Mouse (Mus musculus) kidney, embryonic 16.5 days (tissue): ENCODE measurements around the gene Fbxl18. TPM values are rescaled to one million over a fixed set of nuclear protein-coding genes. Genes with fewer than 3 reads are reported as not detected.
"Not testable (repeated sequence)": the region's sequence is repeated elsewhere in the genome, so short reads cannot be mapped to it uniquely, and the experiment has no call there.

Experiments used
- ATAC-seq: fragments of 200-750 bp; cut with Nextera tagmentation; 2 replicates; pipeline ENCODE4 v1.8.0; 2017; ENCODE audit warnings: moderate TSS enrichment; ENCODE audit not compliant: low FRiP score, low TSS enrichment
- H3K27ac ChIP-seq: fragments of 300-500 bp; sonication (generic); 2 replicates; pipeline ENCODE4 v1.5.1; 2014; ENCODE audit warnings: low read length
- H3K27me3 ChIP-seq: fragments of 300-500 bp; sonication (generic); 2 replicates; pipeline ENCODE4 v1.6.1; 2014; ENCODE audit warnings: low read length, control low read depth, mixed read lengths; ENCODE audit not compliant: insufficient read depth
- H3K36me3 ChIP-seq: fragments of 300-500 bp; sonication (generic); 2 replicates; pipeline ENCODE4 v1.6.1; 2014; ENCODE audit warnings: low read length, control low read depth, mixed read lengths; ENCODE audit not compliant: insufficient read depth
- H3K4me1 ChIP-seq: fragments of 300-500 bp; sonication (generic); 2 replicates; pipeline ENCODE4 v1.6.1; 2014; ENCODE audit warnings: low read length, control low read depth, mixed read lengths; ENCODE audit not compliant: insufficient read depth
- H3K4me2 ChIP-seq: fragments of 300-500 bp; sonication (generic); replicated peaks from 2 replicates; pipeline ENCODE4 v1.6.1; 2014; ENCODE audit warnings: low read depth, low read length
- H3K4me3 ChIP-seq: fragments of 300-500 bp; sonication (generic); 2 replicates; pipeline ENCODE4 v1.5.1; 2014; ENCODE audit warnings: mild to moderate bottlenecking, low read length
- H3K9ac ChIP-seq: fragments of 300-500 bp; sonication (generic); replicated peaks from 2 replicates; pipeline ENCODE4 v1.6.1; 2014; ENCODE audit warnings: low read length
- H3K9me3 ChIP-seq: fragments of 300-500 bp; sonication (generic); 2 replicates; pipeline ENCODE4 v1.6.1; 2016; ENCODE audit warnings: low read length, control low read depth
- WGBS: fragments of 180-500 bp; shearing (Covaris S2); extraction: QIAGEN DNeasy Blood & Tissue Kit; methylation state at CpG from one replicate; pipeline ENCODE4 v1.1.7; 2014; 5-methylcytosine and 5-hydroxymethylcytosine counted together
- polyA plus RNA-seq: library from polyadenylated mRNA; unstranded; fragments of >200 nt; fragmentation: Nextera tagmentation; extraction: Ambion mirVana; gene quantifications from 2 replicates; pipeline ENCODE4 v1.2.1, GENCODE M21; 2015

The Fbxl18 gene
- polyA plus RNA-seq, 1 experiment from 2014 or later = 14.0 TPM

DNA sequence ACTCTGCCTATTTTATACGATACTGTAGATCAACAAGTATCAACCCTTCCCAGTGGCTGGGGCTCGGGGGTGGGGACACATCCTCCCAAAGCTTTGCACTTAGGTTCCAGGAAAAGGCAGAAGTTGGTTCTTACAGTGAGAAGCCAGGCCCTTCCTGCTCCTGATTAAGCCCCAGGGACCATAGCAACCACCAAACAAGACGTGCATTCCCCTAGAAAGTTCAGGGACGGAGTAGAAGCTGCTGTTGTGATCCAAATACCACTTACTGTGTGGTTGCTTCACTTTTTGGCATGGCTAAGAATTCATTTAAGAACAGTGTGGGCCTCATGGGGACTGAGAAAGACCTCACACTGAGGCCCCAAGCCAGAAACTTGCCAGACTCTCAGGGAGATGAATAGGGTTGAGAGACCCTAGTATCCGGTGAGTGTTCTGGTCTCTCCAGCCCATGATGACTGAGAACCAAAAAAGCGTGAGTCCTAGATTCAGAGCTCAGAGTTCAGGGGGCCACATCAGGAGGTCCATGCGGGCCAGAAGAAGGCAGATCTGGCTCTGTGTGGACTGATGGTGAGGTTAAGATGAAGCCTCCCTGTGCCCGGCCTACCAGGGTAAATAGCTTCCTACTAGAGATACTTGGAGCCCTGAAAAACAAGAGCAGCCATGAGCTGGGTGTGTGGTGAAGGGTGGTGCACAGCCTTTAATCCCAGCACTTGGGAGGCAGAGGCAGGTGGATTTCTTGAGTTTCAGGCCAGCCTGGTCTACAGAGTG, 53.7 kb downstream of the Fbxl18 start:
- Histone ChIP-seq H3K9ac (no peak overlapping the region; the same call in 1 of the 2 replicates), H3K4me1 (0 out of 2 replicates have a peak, but pooled peaks cover 3% of the 10 kb centered on the region), H3K27ac (no peak overlapping the region), H3K9me3 (no peaks in the 10 kb centered on the region), H3K36me3 (no peaks in the 10 kb centered on the region), H3K27me3 (no peaks in the 10 kb centered on the region), H3K4me2 (no peak overlapping the region), H3K4me3 (no peak overlapping the region)
- 0 out of 2 replicates have a peak, but pooled peaks have one; percentile 17 for ATAC-seq
- WGBS = 62% methylated on average over 8 of the region's 8 CpGs

- ATAC-seq, H3K36me3 ChIP-seq, H3K4me2 ChIP-seq, H3K9me3 ChIP-seq, H3K9ac ChIP-seq, H3K27me3 ChIP-seq, H3K4me3 ChIP-seq, H3K4me1 ChIP-seq, H3K27ac ChIP-seq: not testable (repeated sequence)
- WGBS = 96% methylated on average over 2 of the region's 2 CpGs
These were observed 57.8 kb downstream of the Fbxl18 start for GRCm38 (mm10) chr5:142837427-142837826.

- no peak for ATAC-seq
- no peaks in the 10 kb centered on the region for H3K27me3 ChIP-seq
- H3K9ac ChIP-seq = no peak overlapping the region
- H3K36me3 ChIP-seq = no peaks in the 10 kb centered on the region
- H3K4me3 ChIP-seq = no peak overlapping the region
- no peak overlapping the region for H3K4me2 ChIP-seq
- H3K9me3 ChIP-seq = no peaks in the 10 kb centered on the region
- H3K4me1 ChIP-seq = 0 out of 2 replicates have a peak, but pooled peaks cover 3% of the 10 kb centered on the region
- WGBS = 61% methylated on average over 6 of the region's 6 CpGs
- no peak overlapping the region for H3K27ac ChIP-seq
These were observed 58.3 kb downstream of the Fbxl18 start for GRCm38 (mm10) chr5:142836891-142837290.

DNA sequence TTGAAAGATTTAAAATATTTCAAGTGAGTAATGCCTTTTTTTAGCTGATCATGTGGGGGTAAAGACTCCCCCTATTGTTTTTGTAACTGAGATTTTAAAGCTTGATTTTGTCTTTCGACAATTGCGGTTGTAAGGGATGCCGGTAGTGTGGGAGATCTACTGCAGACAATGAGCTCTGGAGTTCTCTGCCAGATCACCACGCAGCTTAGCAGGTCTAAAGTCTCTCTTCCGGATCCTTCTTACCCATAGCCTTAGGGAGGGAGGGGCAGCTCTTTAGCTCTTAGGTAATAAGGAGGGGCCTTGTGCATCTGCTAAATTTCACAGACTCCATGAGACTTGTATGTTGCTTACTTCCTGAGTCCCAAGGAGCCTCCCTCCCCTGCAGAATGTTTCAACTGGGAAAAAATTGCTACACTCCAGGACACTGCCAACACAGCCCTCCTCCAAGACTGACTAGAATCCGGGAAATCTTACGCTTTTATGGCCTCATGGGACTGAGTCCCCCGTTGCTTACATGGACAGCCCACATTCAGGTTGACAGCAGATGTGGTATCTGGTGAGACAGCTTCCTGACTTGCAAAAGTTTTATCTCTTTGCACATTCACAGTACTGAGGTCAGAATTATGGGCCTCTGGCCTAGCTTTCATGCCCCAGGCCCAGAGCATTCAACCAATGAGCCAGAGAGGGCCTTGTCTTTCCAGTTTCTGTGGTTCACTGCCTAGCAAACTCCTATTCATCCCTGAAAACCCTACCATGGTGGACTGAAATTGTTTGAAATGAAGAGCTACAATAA, 61.4 kb downstream of the Fbxl18 start:
- Histone ChIP-seq H3K4me2 (no peak overlapping the region), H3K4me1 (no peaks in the 10 kb centered on the region), H3K27me3 (no peaks in the 10 kb centered on the region), H3K27ac (no peak overlapping the region), H3K36me3 (no peaks in the 10 kb centered on the region), H3K9ac (no peak overlapping the region), H3K9me3 (no peaks in the 10 kb centered on the region), H3K4me3 (no peak overlapping the region)
- WGBS = 46% methylated on average over 8 of the region's 8 CpGs
- ATAC-seq = no peak

- no peak overlapping the region for H3K9ac ChIP-seq
- H3K9me3 ChIP-seq = no peaks in the 10 kb centered on the region
- no peaks in the 10 kb centered on the region for H3K27me3 ChIP-seq
- no peak overlapping the region for H3K4me3 ChIP-seq
- peak overlapping the region; percentile 26; the same call in 1 of the 2 replicates for H3K27ac ChIP-seq
- H3K36me3 ChIP-seq = no peaks in the 10 kb centered on the region
- WGBS = 80% methylated on average over 4 of the region's 4 CpGs
- no peak overlapping the region for H3K4me2 ChIP-seq
- H3K4me1 ChIP-seq = peaks cover 33% of the 10 kb centered on the region
- ATAC-seq = no peak
These were observed 69.1 kb downstream of the Fbxl18 start for GRCm38 (mm10) chr5:142826131-142826530.

DNA sequence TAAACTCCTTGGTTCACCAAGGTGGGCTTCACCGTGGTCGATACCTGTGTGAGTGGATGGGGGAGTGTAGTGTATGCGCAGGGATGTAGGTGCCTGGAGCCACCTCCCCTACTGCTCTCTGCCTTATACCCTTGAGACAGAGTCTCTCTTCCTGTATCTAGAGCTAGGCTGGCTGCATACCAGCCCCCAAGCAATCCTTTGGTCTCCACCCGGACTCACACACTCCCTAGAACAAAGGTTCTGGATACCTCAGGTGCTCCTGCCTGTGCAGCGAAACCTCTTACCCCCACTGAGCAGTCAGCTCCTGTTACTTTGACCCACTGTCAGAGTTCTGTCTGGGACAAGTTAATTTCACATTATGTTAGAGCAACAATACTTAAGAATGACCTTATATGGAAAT, 69.6 kb downstream of the Fbxl18 start:
- peaks cover 33% of the 10 kb centered on the region for H3K4me1 ChIP-seq
- WGBS = 73% methylated on average over 5 of the region's 5 CpGs
- H3K9me3 ChIP-seq = no peaks in the 10 kb centered on the region
- H3K4me3 ChIP-seq = no peak overlapping the region
- H3K27ac ChIP-seq = peak overlapping the region; percentile 26; the same call in 1 of the 2 replicates
- no peak overlapping the region for H3K9ac ChIP-seq
- no peaks in the 10 kb centered on the region for H3K36me3 ChIP-seq
- no peak overlapping the region for H3K4me2 ChIP-seq
- H3K27me3 ChIP-seq = no peaks in the 10 kb centered on the region
- no peak for ATAC-seq

DNA sequence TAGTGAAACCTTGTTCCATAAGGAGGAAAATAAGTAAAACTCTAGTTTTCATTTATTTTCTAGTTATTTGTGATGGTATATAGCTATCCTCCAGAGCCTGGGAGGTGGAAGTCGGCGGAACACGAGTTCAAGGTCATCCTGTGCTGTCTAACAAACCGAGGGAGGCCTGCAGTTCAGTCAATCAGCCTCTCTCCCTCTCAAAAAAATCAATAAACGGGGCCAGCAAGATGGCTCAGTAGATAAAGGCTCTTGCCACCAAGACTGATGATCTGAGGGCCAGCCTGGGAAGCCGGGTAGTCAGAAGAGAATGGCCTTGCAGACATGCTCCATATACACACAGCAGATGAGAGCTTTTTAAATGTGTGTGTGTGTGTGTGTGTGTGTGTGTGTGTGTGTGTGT, 71.1 kb downstream of the Fbxl18 start:
- H3K9me3 ChIP-seq = no peaks in the 10 kb centered on the region
- H3K4me3 ChIP-seq = peak overlapping the region; percentile 74
- H3K27me3 ChIP-seq = no peaks in the 10 kb centered on the region
- WGBS = 20% methylated on average over 6 of the region's 6 CpGs
- no peaks in the 10 kb centered on the region for H3K36me3 ChIP-seq
- peak overlapping the region; percentile 100 for H3K27ac ChIP-seq
- ATAC-seq = no peak
- H3K4me1 ChIP-seq = peaks cover 33% of the 10 kb centered on the region
- peak overlapping the region; percentile 87 for H3K4me2 ChIP-seq
- H3K9ac ChIP-seq = peak overlapping the region; percentile 98; the same call in 1 of the 2 replicates

- no peaks in the 10 kb centered on the region for H3K9me3 ChIP-seq
- H3K9ac ChIP-seq = peak overlapping the region; percentile 98
- ATAC-seq = peak; percentile 55
- 10% methylated on average over 31 of the region's 31 CpGs for WGBS
- H3K27ac ChIP-seq = peak overlapping the region; percentile 100
- H3K4me2 ChIP-seq = peak overlapping the region; percentile 87
- H3K4me3 ChIP-seq = peak overlapping the region; percentile 74
- H3K4me1 ChIP-seq = peaks cover 33% of the 10 kb centered on the region
- H3K27me3 ChIP-seq = no peaks in the 10 kb centered on the region
- H3K36me3 ChIP-seq = no peaks in the 10 kb centered on the region
These were observed 71.8 kb downstream of the Fbxl18 start for GRCm38 (mm10) chr5:142823096-142824062.
